Mouse (Mus musculus) midbrain, embryonic 16.5 days (tissue): ENCODE results near the gene Poldip3. TPM values are rescaled to one million over a fixed set of nuclear protein-coding genes. Genes with fewer than 3 reads are reported as not detected.

Experiments used
- ATAC-seq: fragments of 200-750 bp; cut with Nextera tagmentation; 2 replicates; pipeline ENCODE4 v1.8.0; 2017; ENCODE audit warnings: moderate TSS enrichment
- H3K27ac ChIP-seq: fragments of 300-500 bp; sonication (generic); 2 replicates; pipeline ENCODE4 v1.5.1; 2014; ENCODE audit warnings: mild to moderate bottlenecking, low read length, mixed read lengths
- H3K27me3 ChIP-seq: fragments of 300-500 bp; sonication (generic); 2 replicates; pipeline ENCODE4 v1.6.1; 2014; ENCODE audit warnings: low read depth, low read length, mixed read lengths; ENCODE audit not compliant: control insufficient read depth, insufficient read depth
- H3K36me3 ChIP-seq: fragments of 300-500 bp; sonication (generic); 2 replicates; pipeline ENCODE4 v1.6.1; 2014; ENCODE audit warnings: mild to moderate bottlenecking, low read length, moderate library complexity, mixed read lengths; ENCODE audit not compliant: control insufficient read depth, insufficient read depth
- H3K4me1 ChIP-seq: fragments of 300-500 bp; sonication (generic); 2 replicates; pipeline ENCODE4 v1.6.1; 2014; ENCODE audit warnings: mild to moderate bottlenecking, low read length, mixed read lengths; ENCODE audit not compliant: control insufficient read depth, insufficient read depth
- H3K4me2 ChIP-seq: fragments of 300-500 bp; sonication (generic); 2 replicates; pipeline ENCODE4 v1.6.1; 2014; ENCODE audit warnings: mild to moderate bottlenecking, low read length, mixed read lengths
- H3K4me3 ChIP-seq: fragments of 300-500 bp; sonication (generic); 2 replicates; pipeline ENCODE4 v1.5.1; 2014; ENCODE audit warnings: low read depth, mild to moderate bottlenecking, low read length, moderate library complexity, mixed read lengths
- H3K9ac ChIP-seq: fragments of 300-500 bp; sonication (generic); 2 replicates; pipeline ENCODE4 v1.6.1; 2014; ENCODE audit warnings: low read depth, low read length, mixed read lengths
- H3K9me3 ChIP-seq: fragments of 300-500 bp; sonication (generic); replicated peaks from 2 replicates; pipeline ENCODE4 v1.6.1; 2014; ENCODE audit warnings: mild to moderate bottlenecking, low read length, mixed read lengths; ENCODE audit not compliant: control insufficient read depth, poor library complexity, severe bottlenecking
- whole genome bisulfite sequencing: fragments of 180-500 bp; shearing (Covaris S2); extraction: QIAGEN DNeasy Blood & Tissue Kit; methylation state at CpG from one replicate; pipeline ENCODE4 v1.1.7; 2014; 5-methylcytosine and 5-hydroxymethylcytosine counted together
- polyA plus RNA-seq: library from polyadenylated mRNA; unstranded; fragments of >200 nt; fragmentation: Nextera tagmentation; extraction: Ambion mirVana; gene quantifications from 2 replicates; pipeline ENCODE4 v1.2.1, GENCODE M21; 2015

Gene Poldip3
- polyA plus RNA-seq, 1 experiment from 2014 or later = 140 TPM

DNA sequence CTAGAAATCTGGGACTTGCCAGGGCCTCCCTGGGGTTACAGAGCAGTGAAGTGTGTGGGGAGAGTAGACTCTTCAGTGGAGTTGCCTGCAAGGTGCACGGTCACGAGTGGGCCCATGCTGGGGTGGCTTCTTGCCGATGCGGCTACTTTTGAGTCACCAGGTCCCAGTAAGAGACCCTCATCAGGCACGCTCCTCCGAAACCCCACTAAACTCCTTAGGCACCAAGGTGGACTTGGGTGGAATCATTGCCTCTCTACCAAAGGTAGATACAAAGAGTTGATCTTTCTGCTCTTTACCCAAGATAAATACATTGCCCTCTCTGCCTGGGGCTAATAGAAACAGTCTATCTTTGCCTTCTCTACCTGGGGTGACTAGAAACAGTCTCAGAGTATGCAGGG is 8.5 kb upstream of the Poldip3 start:
- Histone ChIP-seq H3K4me3 (no peak overlapping the region), H3K27ac (no peak overlapping the region), H3K27me3 (no peaks in the 10 kb centered on the region), H3K4me2 (no peak overlapping the region), H3K4me1 (no peaks in the 10 kb centered on the region), H3K9ac (no peak overlapping the region), H3K36me3 (peaks cover 27% of the 10 kb centered on the region), H3K9me3 (no peaks in the 10 kb centered on the region)
- 99% methylated on average over 6 of the region's 6 CpGs for WGBS
- ATAC-seq = no peak

- 77% methylated on average over 11 of the region's 11 CpGs for WGBS
- Histone ChIP-seq H3K9me3 (no peaks in the 10 kb centered on the region), H3K9ac (no peak overlapping the region), H3K4me1 (no peaks in the 10 kb centered on the region), H3K27ac (no peak overlapping the region), H3K36me3 (peaks cover 27% of the 10 kb centered on the region), H3K27me3 (no peaks in the 10 kb centered on the region), H3K4me2 (no peak overlapping the region), H3K4me3 (no peak overlapping the region)
- ATAC-seq = no peak
Observed at GRCm38 (mm10) chr15:83156929-83157666, 7.9 kb upstream of the Poldip3 start.

DNA sequence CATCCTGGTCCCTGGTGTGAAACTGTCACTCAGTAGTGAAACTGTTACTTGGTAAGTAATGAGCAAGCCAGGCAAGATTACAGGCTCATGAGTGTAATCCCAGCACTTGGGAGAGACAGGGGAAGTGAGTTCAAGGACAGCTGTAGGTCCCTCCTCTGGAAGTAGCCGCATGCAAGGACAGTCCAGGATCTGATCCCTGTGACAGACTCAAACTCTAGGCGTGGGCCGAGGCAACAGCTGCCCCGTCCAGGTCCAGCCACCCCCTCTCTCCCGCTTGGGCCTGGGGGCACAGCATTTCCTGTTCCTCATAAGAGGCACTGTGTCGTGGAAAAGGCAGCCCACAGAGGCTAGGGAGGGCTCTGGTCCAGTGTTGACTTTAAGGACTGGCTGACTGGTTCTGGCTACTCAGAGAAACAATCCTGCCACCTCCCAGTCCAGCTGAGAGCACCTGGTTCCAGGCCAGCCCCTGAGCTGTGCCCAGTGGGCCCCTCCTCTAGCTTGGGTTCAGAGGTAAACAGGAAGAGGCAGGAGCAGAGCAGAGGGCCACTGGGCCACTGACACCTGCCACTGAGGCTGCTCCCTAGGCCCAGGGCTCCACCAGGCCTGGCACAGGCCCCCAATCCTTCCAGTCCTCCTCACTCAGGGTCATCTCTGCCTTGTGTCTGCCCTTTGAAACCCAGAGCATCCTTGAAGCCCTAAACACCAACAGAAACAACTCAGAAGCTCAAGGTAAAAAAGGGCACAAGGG is 6.7 kb upstream of the Poldip3 start:
- Histone ChIP-seq H3K27ac (no peak overlapping the region), H3K4me1 (no peaks in the 10 kb centered on the region), H3K4me3 (no peak overlapping the region), H3K4me2 (no peak overlapping the region), H3K9ac (no peak overlapping the region), H3K27me3 (no peaks in the 10 kb centered on the region), H3K9me3 (no peaks in the 10 kb centered on the region), H3K36me3 (peaks cover 21% of the 10 kb centered on the region)
- ATAC-seq = no peak
- 75% methylated on average over 6 of the region's 6 CpGs for WGBS

GRCm38 (mm10) chr15:83154309-83154708 is 5.1 kb upstream of the Poldip3 start:
- peaks cover 3% of the 10 kb centered on the region; the same call in 1 of the 2 replicates for H3K4me1 ChIP-seq
- peaks cover 16% of the 10 kb centered on the region for H3K36me3 ChIP-seq
- WGBS = 96% methylated on average over 7 of the region's 7 CpGs
- no peak for ATAC-seq
- no peak overlapping the region for H3K4me2 ChIP-seq
- no peak overlapping the region for H3K27ac ChIP-seq
- no peaks in the 10 kb centered on the region for H3K9me3 ChIP-seq
- H3K9ac ChIP-seq = no peak overlapping the region
- no peak overlapping the region for H3K4me3 ChIP-seq
- no peaks in the 10 kb centered on the region for H3K27me3 ChIP-seq

DNA sequence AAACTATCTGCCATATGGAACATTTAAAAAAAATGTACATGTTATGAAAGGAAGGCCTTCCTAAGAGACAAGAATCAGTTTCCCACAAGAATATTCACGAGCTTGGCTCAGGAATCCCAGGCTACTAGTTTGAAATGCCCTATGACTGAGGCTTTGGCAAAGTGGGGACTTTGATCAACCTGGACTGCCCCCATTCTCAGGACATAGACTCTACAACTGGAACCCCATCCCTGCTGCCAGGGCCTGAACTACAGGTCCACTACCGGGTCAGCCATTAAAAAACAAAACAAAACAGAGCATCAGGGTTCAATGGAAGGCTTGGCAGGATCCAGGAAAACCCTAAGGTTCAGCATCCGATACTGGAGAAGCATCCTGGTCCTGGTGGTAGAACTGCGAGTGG is 1.5 kb upstream of the Poldip3 start:
- 85% methylated on average over 4 of the region's 4 CpGs for WGBS
- H3K4me2 ChIP-seq = no peak overlapping the region
- no peak overlapping the region for H3K4me3 ChIP-seq
- no peak overlapping the region for H3K27ac ChIP-seq
- no peak overlapping the region for H3K9ac ChIP-seq
- H3K27me3 ChIP-seq = no peaks in the 10 kb centered on the region
- no peak for ATAC-seq
- peaks cover 10% of the 10 kb centered on the region for H3K4me1 ChIP-seq
- 0 out of 2 replicates have a peak, but pooled peaks cover 5% of the 10 kb centered on the region for H3K36me3 ChIP-seq
- H3K9me3 ChIP-seq = no peaks in the 10 kb centered on the region

DNA sequence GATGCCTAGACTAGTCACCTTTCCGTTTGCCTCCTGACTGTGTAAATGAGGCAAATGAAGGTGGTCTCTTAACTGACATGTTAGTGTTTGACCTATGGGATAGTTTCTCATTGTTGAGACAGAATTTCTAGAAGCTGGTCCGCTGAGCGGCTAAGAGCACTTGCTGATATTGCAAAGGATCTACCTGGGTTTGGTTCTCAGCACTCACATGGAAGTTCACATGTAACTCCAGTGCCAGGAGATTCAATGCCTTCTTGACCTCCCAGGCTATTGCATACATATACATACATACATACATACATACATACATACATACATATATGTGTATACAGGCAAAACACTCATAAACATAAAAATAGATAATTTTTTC is 874 bp upstream of the Poldip3 start:
- H3K9ac ChIP-seq = peak overlapping the region; percentile 95; the same call in 1 of the 2 replicates
- no peaks in the 10 kb centered on the region for H3K9me3 ChIP-seq
- WGBS = 22% methylated on average over 3 of the region's 3 CpGs
- H3K27ac ChIP-seq = peak overlapping the region; percentile 99
- H3K27me3 ChIP-seq = no peaks in the 10 kb centered on the region
- peak overlapping the region; percentile 84; the same call in 1 of the 2 replicates for H3K4me3 ChIP-seq
- H3K4me1 ChIP-seq = peaks cover 10% of the 10 kb centered on the region
- peak overlapping the region; percentile 60 for H3K4me2 ChIP-seq
- no peak for ATAC-seq
- H3K36me3 ChIP-seq = 0 out of 2 replicates have a peak, but pooled peaks cover 5% of the 10 kb centered on the region

DNA sequence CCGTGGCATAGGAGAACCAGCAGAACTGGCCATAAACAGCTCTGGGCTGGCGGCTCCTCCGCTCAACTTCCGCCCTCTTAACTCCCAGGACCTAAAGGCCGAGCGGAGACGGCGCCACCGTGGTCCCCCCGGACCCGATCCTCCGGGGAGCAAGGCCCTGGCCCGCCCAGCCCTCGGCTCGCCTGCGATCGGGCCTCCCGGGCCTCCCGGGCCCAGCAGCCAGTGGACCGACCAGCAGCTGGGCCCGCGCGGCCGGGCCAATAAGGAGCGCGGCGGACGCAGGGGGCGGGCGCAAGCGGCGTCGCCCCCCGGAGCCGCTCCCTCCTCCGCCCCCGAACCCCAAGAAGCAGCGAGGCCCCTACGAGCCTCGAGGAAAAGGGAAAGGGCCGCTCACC is 386 bp downstream of the Poldip3 start:
- peak overlapping the region; percentile 84 for H3K4me2 ChIP-seq
- H3K36me3 ChIP-seq = 0 out of 2 replicates have a peak, but pooled peaks cover 3% of the 10 kb centered on the region
- peak overlapping the region; percentile 99 for H3K27ac ChIP-seq
- peak overlapping the region; percentile 95 for H3K9ac ChIP-seq
- ATAC-seq = peak; percentile 82
- peak overlapping the region; percentile 84 for H3K4me3 ChIP-seq
- WGBS = under 1% methylated on average over 37 of the region's 41 CpGs
- H3K9me3 ChIP-seq = no peaks in the 10 kb centered on the region
- peaks cover 10% of the 10 kb centered on the region for H3K4me1 ChIP-seq
- no peaks in the 10 kb centered on the region for H3K27me3 ChIP-seq

DNA sequence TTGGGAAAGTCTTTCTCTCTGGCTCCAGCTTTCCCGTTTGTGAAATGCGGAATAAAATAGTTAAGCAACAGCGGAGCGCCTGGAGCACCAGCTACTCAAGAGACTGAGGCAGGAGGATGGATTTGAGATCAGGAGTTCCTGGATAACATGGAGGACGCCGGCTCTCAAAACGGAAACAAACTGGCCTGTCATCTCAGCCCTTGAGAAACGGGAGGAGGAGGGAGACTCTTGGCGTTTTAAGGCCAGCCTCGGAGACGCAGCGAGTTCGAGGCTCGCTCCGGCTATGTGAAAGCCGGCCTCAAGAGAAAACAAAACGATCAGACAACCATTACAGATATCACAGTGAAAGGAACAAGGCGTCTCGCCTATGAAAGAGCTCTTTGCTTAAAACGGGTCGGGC is 789 bp downstream of the Poldip3 start:
- Histone ChIP-seq H3K27me3 (no peaks in the 10 kb centered on the region), H3K9ac (peak overlapping the region; percentile 95), H3K9me3 (no peaks in the 10 kb centered on the region), H3K4me1 (peaks cover 12% of the 10 kb centered on the region), H3K4me3 (peak overlapping the region; percentile 84), H3K27ac (peak overlapping the region; percentile 99), H3K36me3 (0 out of 2 replicates have a peak, but pooled peaks cover 3% of the 10 kb centered on the region), H3K4me2 (peak overlapping the region; percentile 84)
- no peak for ATAC-seq
- WGBS = 2% methylated on average over 21 of the region's 21 CpGs

DNA sequence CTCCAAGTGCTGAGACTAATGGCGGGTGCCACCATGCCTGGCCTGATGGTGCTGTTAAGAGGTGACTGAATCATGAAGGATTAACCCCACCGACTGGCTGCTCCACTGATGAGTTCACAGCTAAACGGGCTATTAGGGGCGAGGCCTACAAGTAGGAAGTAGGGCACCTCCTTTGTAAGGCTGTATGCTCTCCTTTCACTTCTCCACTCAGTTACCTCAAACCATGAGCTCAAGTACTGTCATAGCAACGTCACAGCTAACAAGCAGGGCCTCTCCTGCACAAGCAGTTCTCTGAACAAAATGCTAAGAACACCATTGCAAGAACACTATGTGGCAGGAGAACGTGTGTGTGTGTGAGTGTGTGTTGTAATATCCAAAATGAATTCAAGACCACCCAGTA is 3.6 kb downstream of the Poldip3 start:
- Histone ChIP-seq H3K4me1 (peaks cover 20% of the 10 kb centered on the region), H3K9me3 (no peaks in the 10 kb centered on the region), H3K27ac (no peak overlapping the region), H3K36me3 (0 out of 2 replicates have a peak, but pooled peaks cover 3% of the 10 kb centered on the region), H3K27me3 (no peaks in the 10 kb centered on the region), H3K4me3 (no peak overlapping the region), H3K4me2 (no peak overlapping the region), H3K9ac (no peak overlapping the region)
- 92% methylated on average over 6 of the region's 6 CpGs for WGBS
- ATAC-seq = no peak
